Mouse (Mus musculus) midbrain, embryonic 16.5 days (tissue): Measurements from ENCODE around the gene Rrnad1. TPM values are rescaled to one million over a fixed set of nuclear protein-coding genes. Genes with fewer than 3 reads are reported as not detected.

ENCODE experiments used
- ATAC-seq: fragments of 200-750 bp; cut with Nextera tagmentation; 2 replicates; pipeline ENCODE4 v1.8.0; 2017; ENCODE audit warnings: moderate TSS enrichment
- H3K27ac ChIP-seq: fragments of 300-500 bp; sonication (generic); 2 replicates; pipeline ENCODE4 v1.5.1; 2014; ENCODE audit warnings: mild to moderate bottlenecking, low read length, mixed read lengths
- H3K27me3 ChIP-seq: fragments of 300-500 bp; sonication (generic); 2 replicates; pipeline ENCODE4 v1.6.1; 2014; ENCODE audit warnings: low read depth, low read length, mixed read lengths; ENCODE audit not compliant: control insufficient read depth, insufficient read depth
- H3K36me3 ChIP-seq: fragments of 300-500 bp; sonication (generic); 2 replicates; pipeline ENCODE4 v1.6.1; 2014; ENCODE audit warnings: mild to moderate bottlenecking, low read length, moderate library complexity, mixed read lengths; ENCODE audit not compliant: control insufficient read depth, insufficient read depth
- H3K4me1 ChIP-seq: fragments of 300-500 bp; sonication (generic); 2 replicates; pipeline ENCODE4 v1.6.1; 2014; ENCODE audit warnings: mild to moderate bottlenecking, low read length, mixed read lengths; ENCODE audit not compliant: control insufficient read depth, insufficient read depth
- H3K4me2 ChIP-seq: fragments of 300-500 bp; sonication (generic); 2 replicates; pipeline ENCODE4 v1.6.1; 2014; ENCODE audit warnings: mild to moderate bottlenecking, low read length, mixed read lengths
- H3K4me3 ChIP-seq: fragments of 300-500 bp; sonication (generic); 2 replicates; pipeline ENCODE4 v1.5.1; 2014; ENCODE audit warnings: low read depth, mild to moderate bottlenecking, low read length, moderate library complexity, mixed read lengths
- H3K9ac ChIP-seq: fragments of 300-500 bp; sonication (generic); 2 replicates; pipeline ENCODE4 v1.6.1; 2014; ENCODE audit warnings: low read depth, low read length, mixed read lengths
- H3K9me3 ChIP-seq: fragments of 300-500 bp; sonication (generic); replicated peaks from 2 replicates; pipeline ENCODE4 v1.6.1; 2014; ENCODE audit warnings: mild to moderate bottlenecking, low read length, mixed read lengths; ENCODE audit not compliant: control insufficient read depth, poor library complexity, severe bottlenecking
- WGBS: fragments of 180-500 bp; shearing (Covaris S2); extraction: QIAGEN DNeasy Blood & Tissue Kit; methylation state at CpG from one replicate; pipeline ENCODE4 v1.1.7; 2014; 5-methylcytosine and 5-hydroxymethylcytosine counted together
- polyA plus RNA-seq: library from polyadenylated mRNA; unstranded; fragments of >200 nt; fragmentation: Nextera tagmentation; extraction: Ambion mirVana; gene quantifications from 2 replicates; pipeline ENCODE4 v1.2.1, GENCODE M21; 2015

Gene Rrnad1
- polyA plus RNA-seq, 1 experiment from 2014 or later, result 23.2 TPM

DNA sequence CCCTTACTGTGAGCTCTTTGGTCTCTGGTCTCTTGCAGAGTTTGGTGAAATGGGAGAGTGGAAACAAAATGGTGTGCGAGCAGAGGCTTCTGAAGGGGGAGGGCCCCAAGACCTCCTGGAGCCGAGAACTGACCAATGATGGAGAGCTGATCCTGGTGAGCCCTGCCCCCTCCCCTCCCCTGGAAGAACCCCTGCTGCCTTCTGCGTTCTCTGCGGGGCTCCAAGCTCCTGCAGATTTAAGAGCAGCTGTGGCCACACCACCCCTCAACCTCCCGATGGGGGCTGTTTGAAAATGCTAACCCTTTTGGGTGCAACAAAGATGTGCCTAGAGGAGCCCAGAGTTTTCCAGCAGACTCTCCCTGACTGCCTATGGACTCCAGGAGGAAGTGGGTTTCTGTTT lies 21.9 kb upstream of the Rrnad1 start:
- 8% methylated on average over 5 of the region's 5 CpGs for WGBS
- Histone ChIP-seq H3K27ac (no peak overlapping the region), H3K9ac (peak overlapping the region; percentile 37; the same call in 1 of the 2 replicates), H3K36me3 (no peaks in the 10 kb centered on the region), H3K27me3 (no peaks in the 10 kb centered on the region; the same call in 1 of the 2 replicates), H3K4me1 (peaks cover 22% of the 10 kb centered on the region), H3K9me3 (no peaks in the 10 kb centered on the region), H3K4me3 (peak overlapping the region; percentile 7; the same call in 1 of the 2 replicates), H3K4me2 (peak overlapping the region; percentile 43)
- ATAC-seq, result 0 out of 2 replicates have a peak, but pooled peaks have one; percentile 32

DNA sequence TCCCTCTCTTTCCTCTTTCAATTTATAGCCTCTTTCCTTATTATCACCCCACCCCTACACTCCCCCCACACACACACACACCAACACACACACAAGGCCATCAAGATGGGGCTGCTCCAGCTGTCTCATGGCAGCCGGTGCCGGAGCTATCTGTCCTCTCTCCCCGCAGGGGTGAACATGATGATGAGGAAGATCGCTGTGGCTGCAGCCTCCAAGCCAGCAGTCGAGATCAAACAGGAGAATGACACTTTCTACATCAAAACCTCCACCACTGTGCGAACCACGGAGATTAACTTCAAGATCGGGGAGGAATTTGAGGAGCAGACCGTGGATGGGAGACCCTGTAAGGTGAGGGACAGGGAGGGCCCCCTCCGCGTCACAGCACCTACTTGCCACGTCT lies 21.4 kb upstream of the Rrnad1 start:
- Histone ChIP-seq H3K27ac (no peak overlapping the region), H3K9ac (no peak overlapping the region), H3K4me1 (peaks cover 26% of the 10 kb centered on the region), H3K4me2 (peak overlapping the region; percentile 43), H3K36me3 (no peaks in the 10 kb centered on the region), H3K9me3 (no peaks in the 10 kb centered on the region), H3K27me3 (no peaks in the 10 kb centered on the region; the same call in 1 of the 2 replicates), H3K4me3 (0 out of 2 replicates have a peak overlapping the region, but pooled peaks have one; percentile 7)
- WGBS, result 16% methylated on average over 12 of the region's 12 CpGs
- no peak for ATAC-seq

DNA sequence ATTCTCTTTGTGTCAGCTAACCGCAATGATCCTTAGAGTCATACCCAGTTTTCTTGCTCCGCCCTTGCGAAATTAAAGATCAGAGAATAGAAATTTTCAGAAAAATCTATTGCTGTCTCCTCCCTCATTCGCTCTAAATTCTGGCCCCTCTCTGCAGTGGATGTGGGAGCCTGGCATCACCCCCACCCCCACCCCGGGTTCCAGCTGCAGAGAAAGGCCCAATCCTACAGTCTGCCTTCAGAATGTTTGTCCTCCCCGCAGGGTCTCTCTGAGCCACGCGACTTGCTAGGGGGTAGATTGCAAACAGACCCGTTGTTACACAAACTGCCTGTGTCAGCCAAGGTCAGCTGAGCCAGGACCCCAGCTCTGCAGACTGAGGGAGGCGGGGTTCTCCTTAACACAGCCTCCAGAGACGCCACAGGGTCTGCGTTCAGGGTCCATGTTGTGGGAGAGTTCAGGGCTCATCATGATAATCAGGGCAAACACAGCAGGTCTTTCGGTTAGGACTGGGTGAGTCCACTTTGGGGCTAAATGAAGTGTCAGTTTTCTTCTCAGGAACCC lies 19.5 kb upstream of the Rrnad1 start:
- H3K27me3 ChIP-seq, result no peaks in the 10 kb centered on the region; the same call in 1 of the 2 replicates
- H3K4me2 ChIP-seq, result no peak overlapping the region
- no peaks in the 10 kb centered on the region for H3K36me3 ChIP-seq
- 9% methylated on average over 13 of the region's 13 CpGs for WGBS
- no peak overlapping the region for H3K4me3 ChIP-seq
- peaks cover 31% of the 10 kb centered on the region for H3K4me1 ChIP-seq
- no peaks in the 10 kb centered on the region for H3K9me3 ChIP-seq
- no peak overlapping the region for H3K27ac ChIP-seq
- no peak overlapping the region for H3K9ac ChIP-seq
- no peak for ATAC-seq

DNA sequence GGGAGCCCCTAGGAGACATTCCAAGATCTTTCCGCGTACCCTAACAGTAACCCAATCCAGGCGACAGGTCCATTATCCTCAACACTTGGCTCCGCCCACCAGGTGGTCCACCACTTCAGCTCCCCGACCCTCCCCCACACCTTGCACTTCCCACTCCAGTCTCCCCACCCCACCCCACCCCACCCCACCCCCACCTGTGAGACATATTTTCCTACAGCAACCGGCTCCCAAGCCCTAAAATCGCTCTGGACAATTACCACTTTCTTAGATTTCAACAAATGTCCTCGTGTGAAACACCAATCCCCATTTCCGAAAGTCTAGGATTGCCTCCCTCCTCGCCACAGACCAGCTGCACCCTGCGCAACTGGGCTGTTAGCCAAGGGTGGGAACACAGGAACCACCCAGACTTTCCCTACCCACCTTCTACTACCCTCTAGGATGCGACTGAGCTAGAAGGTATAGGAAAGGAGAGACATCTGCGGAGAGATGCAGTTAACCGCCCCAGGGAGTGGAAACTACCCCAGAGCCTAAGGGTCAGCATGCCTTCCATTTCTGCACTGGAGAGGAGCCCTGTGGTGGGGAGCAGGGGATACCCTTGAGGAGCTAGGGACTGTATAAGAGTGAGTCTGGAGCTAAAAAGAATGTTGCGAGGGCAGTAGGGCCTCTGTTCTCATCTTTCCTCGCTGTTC lies 18.9 kb upstream of the Rrnad1 start:
- no peak for ATAC-seq
- 0 out of 2 replicates have a peak overlapping the region, but pooled peaks have one; percentile 27 for H3K4me3 ChIP-seq
- H3K27ac ChIP-seq, result no peak overlapping the region
- WGBS, result 17% methylated on average over 16 of the region's 16 CpGs
- H3K4me1 ChIP-seq, result peaks cover 31% of the 10 kb centered on the region
- H3K9me3 ChIP-seq, result no peaks in the 10 kb centered on the region
- H3K9ac ChIP-seq, result no peak overlapping the region
- no peaks in the 10 kb centered on the region for H3K36me3 ChIP-seq
- H3K27me3 ChIP-seq, result no peaks in the 10 kb centered on the region; the same call in 1 of the 2 replicates
- peak overlapping the region; percentile 61; the same call in 1 of the 2 replicates for H3K4me2 ChIP-seq

DNA sequence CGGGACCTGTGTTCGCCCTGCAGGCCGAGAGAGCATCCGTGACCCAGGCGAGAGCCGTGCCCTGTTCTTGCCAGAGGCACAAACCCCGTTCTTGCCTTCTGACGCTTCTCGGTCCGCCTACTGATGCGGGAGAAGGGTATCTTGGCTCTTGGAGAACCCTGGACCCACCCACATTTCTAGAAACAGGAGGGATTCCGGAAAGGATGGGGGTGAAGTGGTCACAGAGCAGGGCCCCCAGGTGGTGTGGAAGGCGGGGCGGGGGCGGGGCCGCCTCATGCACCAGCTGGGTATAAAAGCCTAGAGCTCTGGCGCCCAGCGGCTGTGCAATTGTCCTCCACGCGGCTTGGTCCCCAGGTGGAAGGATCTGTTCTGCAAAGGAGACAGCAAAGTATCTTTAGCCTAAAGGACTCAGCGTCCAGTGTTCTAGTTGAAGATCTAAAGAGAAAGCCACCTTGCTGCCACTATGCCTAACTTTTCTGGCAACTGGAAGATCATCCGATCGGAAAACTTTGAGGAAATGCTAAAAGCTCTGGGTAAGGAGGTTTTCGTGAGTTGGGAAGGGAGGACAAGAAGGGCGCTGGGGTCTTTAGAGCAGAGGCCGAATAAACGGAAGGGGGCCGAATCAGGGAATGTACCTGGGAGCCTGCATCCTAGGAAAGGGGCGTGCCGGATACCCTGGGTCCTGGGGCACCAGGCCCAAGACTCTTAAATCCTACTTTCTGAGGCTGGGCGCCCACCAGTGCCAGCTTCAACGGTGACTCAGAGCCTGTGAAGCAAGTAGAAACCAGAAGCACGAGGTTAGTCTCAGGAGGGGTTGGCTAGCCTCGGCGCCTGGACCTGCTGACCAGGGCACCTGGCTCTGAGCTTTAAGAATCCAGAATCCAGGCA lies 18.1 kb upstream of the Rrnad1 start, which contains the start of gene Crabp2:
Crabp2 (plus strand) TSS at position 289 of the 888 bp plus-strand sequence.
- H3K9me3 ChIP-seq, result no peaks in the 10 kb centered on the region
- no peaks in the 10 kb centered on the region; the same call in 1 of the 2 replicates for H3K27me3 ChIP-seq
- H3K4me2 ChIP-seq, result peak within 1 kb of the TSS; percentile 61
- H3K4me1 ChIP-seq, result peaks cover 31% of the 10 kb centered on the region
- H3K4me3 ChIP-seq, result peak within 1 kb of the TSS; percentile 27
- 4% methylated on average over 35 of the region's 35 CpGs for WGBS
- H3K27ac ChIP-seq, result no peak within 1 kb of the TSS
- no peaks in the 10 kb centered on the region for H3K36me3 ChIP-seq
- no peak for ATAC-seq
- H3K9ac ChIP-seq, result peak within 1 kb of the TSS; percentile 47

DNA sequence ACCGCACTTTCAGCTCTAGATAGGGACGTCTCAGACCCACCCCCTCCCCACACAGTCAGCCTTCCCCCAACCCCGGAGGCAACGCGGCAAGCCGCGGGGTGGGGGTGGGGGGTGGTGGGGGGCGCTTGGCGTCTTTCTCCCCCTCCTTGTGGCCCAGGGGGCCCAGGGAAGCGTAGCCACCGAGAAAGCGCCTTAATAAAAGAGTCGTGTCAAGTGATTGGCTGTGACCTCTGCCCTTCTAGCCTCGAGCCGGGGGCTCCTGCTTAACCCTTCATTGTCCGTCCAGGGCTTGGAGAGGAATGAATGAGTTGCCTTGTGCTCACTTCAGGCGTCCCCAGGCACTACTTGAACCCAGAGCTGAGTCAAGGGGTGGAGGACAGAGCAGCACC lies 17.3 kb upstream of the Rrnad1 start:
- no peaks in the 10 kb centered on the region for H3K36me3 ChIP-seq
- peaks cover 31% of the 10 kb centered on the region for H3K4me1 ChIP-seq
- H3K27me3 ChIP-seq, result no peaks in the 10 kb centered on the region; the same call in 1 of the 2 replicates

DNA sequence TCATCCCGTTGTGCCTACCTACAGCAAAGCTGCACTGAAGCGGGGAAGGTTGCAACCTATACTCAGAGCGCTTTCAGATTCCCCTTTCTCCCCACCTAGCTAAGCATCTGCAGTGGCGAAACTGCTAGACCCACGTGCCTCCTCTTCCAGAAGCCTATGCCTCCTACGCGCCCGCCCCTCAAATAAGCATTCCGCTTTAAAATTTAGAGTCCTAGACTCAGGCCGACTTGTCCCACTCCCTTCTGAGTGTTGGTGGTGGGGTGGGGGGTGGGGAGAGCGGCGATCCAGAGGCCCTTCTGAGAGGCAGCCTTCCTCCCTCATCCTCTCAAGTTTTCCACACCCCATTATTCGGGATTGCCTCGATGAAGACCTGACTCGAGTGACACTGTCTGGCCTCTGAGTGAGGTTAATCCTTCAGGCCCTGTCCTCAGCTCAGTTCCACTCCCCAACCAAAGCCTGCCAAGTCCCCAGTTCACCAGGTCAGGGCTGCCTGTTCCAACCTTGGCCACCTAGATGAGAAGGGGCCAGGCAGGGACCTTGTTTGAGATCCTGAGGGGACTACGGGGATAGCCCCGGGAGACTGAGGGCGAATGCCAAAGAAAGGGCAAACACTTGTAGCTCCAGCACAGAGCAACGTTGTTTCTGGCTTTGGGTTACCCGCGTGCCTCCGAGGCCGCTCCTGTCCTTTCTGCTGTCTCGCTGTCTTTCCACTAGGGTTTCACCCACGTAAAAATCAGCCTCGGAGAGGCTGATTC lies 16.7 kb upstream of the Rrnad1 start:
- H3K9me3 ChIP-seq, result no peaks in the 10 kb centered on the region
- peak overlapping the region; percentile 47; the same call in 1 of the 2 replicates for H3K9ac ChIP-seq
- H3K27me3 ChIP-seq, result no peaks in the 10 kb centered on the region; the same call in 1 of the 2 replicates
- ATAC-seq, result peak; percentile 11; the same call in 1 of the 2 replicates
- peak overlapping the region; percentile 61 for H3K4me2 ChIP-seq
- peaks cover 28% of the 10 kb centered on the region for H3K4me1 ChIP-seq
- H3K4me3 ChIP-seq, result peak overlapping the region; percentile 27
- 7% methylated on average over 26 of the region's 26 CpGs for WGBS
- no peaks in the 10 kb centered on the region for H3K36me3 ChIP-seq
- H3K27ac ChIP-seq, result no peak overlapping the region

More for the DNA sequence above, 17.3 kb upstream of the Rrnad1 start:
- H3K9me3 ChIP-seq, result no peaks in the 10 kb centered on the region
- peak overlapping the region; percentile 61 for H3K4me2 ChIP-seq
- H3K27ac ChIP-seq, result no peak overlapping the region
- H3K9ac ChIP-seq, result peak overlapping the region; percentile 47; the same call in 1 of the 2 replicates
- peak overlapping the region; percentile 27 for H3K4me3 ChIP-seq
- WGBS, result under 1% methylated on average over 17 of the region's 17 CpGs
- no peak for ATAC-seq

DNA sequence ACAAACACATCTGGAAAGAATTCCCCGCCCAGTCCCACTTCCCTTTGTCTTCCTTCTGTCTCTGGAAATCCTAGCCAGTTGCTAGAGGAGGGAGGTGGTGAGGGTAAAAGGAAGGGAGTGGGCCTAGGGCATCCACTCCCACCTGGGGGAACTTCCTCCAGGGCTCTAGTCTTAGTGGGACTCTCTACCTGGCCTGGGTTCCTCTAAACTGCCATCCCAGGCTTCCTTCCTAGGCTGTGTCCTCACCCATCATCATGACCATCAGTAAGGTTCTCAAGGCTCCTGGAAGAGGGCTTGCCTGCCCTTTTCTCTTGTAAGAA lies 16.0 kb upstream of the Rrnad1 start:
- no peak overlapping the region for H3K4me2 ChIP-seq
- no peak overlapping the region for H3K27ac ChIP-seq

More for the DNA sequence above, 16.0 kb upstream of the Rrnad1 start:
- Histone ChIP-seq H3K4me1 (peaks cover 24% of the 10 kb centered on the region), H3K9me3 (no peaks in the 10 kb centered on the region), H3K36me3 (0 out of 2 replicates have a peak, but pooled peaks cover 1% of the 10 kb centered on the region), H3K9ac (no peak overlapping the region), H3K27me3 (no peaks in the 10 kb centered on the region; the same call in 1 of the 2 replicates), H3K4me3 (no peak overlapping the region)
- WGBS, result 17% methylated on average over 1 of the region's 1 CpGs
- ATAC-seq, result no peak
